ENCODE assay signal across 8 mouse cellular contexts in genomic region chr2:37704141-37704760, GRCm38 (mm10). TPM values are rescaled to one million over a fixed set of nuclear protein-coding genes. Genes with fewer than 3 reads are reported as not detected.
DNase-seq lines count a peak whose midpoint lies in the region; ATAC-seq lines count a peak whose summit lies in the region.

No protein-coding gene starts in this region.

- H3K9ac ChIP-seq in lung, embryonic 15.5 days, result peak overlapping the region; percentile 93
- peak overlapping the region; percentile 95; the same call in 1 of the 2 replicates for H3K9ac ChIP-seq in hindbrain, embryonic 11.5 days (ENCODE audit: low read depth, low read length)
- H3K9ac ChIP-seq in liver, embryonic 13.5 days, result peak overlapping the region; percentile 93

- ATAC-seq in lung, embryonic 15.5 days (ENCODE audit: borderline replicate concordance, extremely low read depth, low FRiP score, low TSS enrichment), result no peak
- ATAC-seq in hindbrain, embryonic 11.5 days (ENCODE audit: low FRiP score), result no peak
- ATAC-seq in liver, embryonic 13.5 days (ENCODE audit: low read depth), result no peak

- H3K4me2 ChIP-seq in lung, embryonic 15.5 days, result peak overlapping the region; percentile 91
- peak overlapping the region; percentile 74 for H3K4me2 ChIP-seq in hindbrain, embryonic 11.5 days (replicated peaks; ENCODE audit: low read depth, low read length)
- H3K4me2 ChIP-seq in liver, embryonic 13.5 days, result peak overlapping the region; percentile 99

- DNase-seq in lung, postnatal 36 days, result no peak
- DNase-seq in cerebellum, postnatal 25 days, result peak; percentile 38 to 47
- peak; percentile 12 for DNase-seq in hindbrain, embryonic 11.5 days (ENCODE audit: low spot score)
- DNase-seq in liver, embryonic 13.5 days, result no peak
- no peak for DNase-seq in adrenal gland, adult 18-20 months (ENCODE audit: low spot score in 2 of 2)
- DNase-seq in frontal cortex, adult 2 months (ENCODE audit: extremely low spot score in 1 of 2, low spot score in 1 of 2), result no peak
- DNase-seq in thymus, postnatal 25 days, result no peak

- H3K27me3 ChIP-seq in lung, embryonic 15.5 days, result no peaks in the 10 kb centered on the region; the same call in 1 of the 2 replicates
- peaks cover 5% of the 10 kb centered on the region; the same call in 1 of the 2 replicates for H3K27me3 ChIP-seq in hindbrain, embryonic 11.5 days (ENCODE audit: control insufficient read depth, insufficient read depth, low read length)
- H3K27me3 ChIP-seq in liver, embryonic 13.5 days, result peaks cover 8% of the 10 kb centered on the region; the same call in 1 of the 2 replicates

- no peaks in the 10 kb centered on the region for H3K36me3 ChIP-seq in lung, embryonic 15.5 days
- H3K36me3 ChIP-seq in hindbrain, embryonic 11.5 days (ENCODE audit: control insufficient read depth, insufficient read depth, low read length), result no peaks in the 10 kb centered on the region
- H3K36me3 ChIP-seq in liver, embryonic 13.5 days, result no peaks in the 10 kb centered on the region

- H3K27ac ChIP-seq in lung, embryonic 15.5 days, result peak overlapping the region; percentile 92
- H3K27ac ChIP-seq in hindbrain, embryonic 11.5 days (ENCODE audit: low read depth, low read length), result no peak overlapping the region
- H3K27ac ChIP-seq in liver, embryonic 13.5 days, result no peak overlapping the region

- H3K4me1 ChIP-seq in lung, embryonic 15.5 days, result peaks cover 17% of the 10 kb centered on the region
- peaks cover 3% of the 10 kb centered on the region; the same call in 1 of the 2 replicates for H3K4me1 ChIP-seq in hindbrain, embryonic 11.5 days (replicated peaks; ENCODE audit: control insufficient read depth, insufficient read depth, low read length)
- H3K4me1 ChIP-seq in liver, embryonic 13.5 days (replicated peaks), result peaks cover 26% of the 10 kb centered on the region

- no peaks in the 10 kb centered on the region for H3K9me3 ChIP-seq in lung, embryonic 15.5 days
- no peaks in the 10 kb centered on the region for H3K9me3 ChIP-seq in hindbrain, embryonic 11.5 days (ENCODE audit: control insufficient read depth, low read length)
- H3K9me3 ChIP-seq in liver, embryonic 13.5 days (replicated peaks), result no peaks in the 10 kb centered on the region

- peak overlapping the region; percentile 94 for H3K4me3 ChIP-seq in lung, embryonic 15.5 days
- H3K4me3 ChIP-seq in hindbrain, embryonic 11.5 days (ENCODE audit: low read depth, low read length), result peak overlapping the region; percentile 93
- peak overlapping the region; percentile 94 for H3K4me3 ChIP-seq in liver, embryonic 13.5 days (replicated peaks)

- WGBS in lung, embryonic 15.5 days, result 20% methylated on average over 4 of the region's 4 CpGs
- WGBS in hindbrain, embryonic 11.5 days, result 21% methylated on average over 4 of the region's 4 CpGs
- 21% methylated on average over 4 of the region's 4 CpGs for WGBS in liver, embryonic 13.5 days (ENCODE audit: insufficient replicate concordance)

RNA-seq across cellular contexts. Expression of gene Strbp, which starts 0.6 kb away (rescaled TPM):
- polyA plus RNA-seq in lung, embryonic 15.5 days (2015; fragmentation: Nextera tagmentation; extraction: Ambion mirVana), result 28.2 and 31.9 TPM in 2 replicates
- 99.3 and 101 TPM in 2 replicates for polyA plus RNA-seq in hindbrain, embryonic 11.5 days (2014; fragmentation: Nextera tagmentation; extraction: Ambion mirVana)
- 16.2 and 19.4 TPM in 2 replicates for polyA plus RNA-seq in liver, embryonic 13.5 days (2015; fragmentation: Nextera tagmentation; extraction: Ambion mirVana)
- 10 to 100 TPM; 28.2 to 53.9 TPM for total RNA-seq in adrenal gland, adult 18-20 months (2021)
- 75.6 and 75.7 TPM in 2 replicates for polyA plus RNA-seq in frontal cortex, adult 2 months (2012; rRNA removed)

Comparison
In these comparisons a context has a peak if more than half of its experiments do, and no peak if none do; other contexts are left out.
1. DNase-seq: peak in cerebellum, postnatal 25 days (2 of 2) and hindbrain, embryonic 11.5 days (single experiment); none in lung, postnatal 36 days (single experiment), liver, embryonic 13.5 days (single experiment), adrenal gland, adult 18-20 months (0 of 2), frontal cortex, adult 2 months (0 of 2) and thymus, postnatal 25 days (single experiment).
2. Peak in every context shown above with its lines, with median percentiles within 50 percentile points of each other: H3K4me2 ChIP-seq, H3K4me3 ChIP-seq and H3K9ac ChIP-seq.